Mouse (Mus musculus): ENCODE measurements around the gene Farp2.
A peak's percentile ranks its signal among the peaks of the same experiment; 100 is the strongest.
"Not testable (repeated sequence)": the region's sequence is repeated elsewhere in the genome, so short reads cannot be mapped to it uniquely, and the experiment has no call there.

The Farp2 gene

GRCm38 (mm10) chr1:93635580-93636192, 123.8 kb downstream of the Farp2 start:
- peak; percentile 98 for DNase-seq

- DNase-seq, result peak in 1 of 2 experiments; percentile 30
Observed at GRCm38 (mm10) chr1:93636211-93636897, 124.5 kb downstream of the Farp2 start.

GRCm38 (mm10) chr1:93641978-93642377, 130.1 kb downstream of the Farp2 start:
- DNase-seq, result no peak

- no peak for DNase-seq
Observed at GRCm38 (mm10) chr1:93642692-93643091, 130.8 kb downstream of the Farp2 start.

GRCm38 (mm10) chr1:93649604-93650172, 137.8 kb downstream of the Farp2 start:
- no peak for DNase-seq

GRCm38 (mm10) chr1:93654275-93654674, 142.4 kb downstream of the Farp2 start:
- DNase-seq, result no peak

GRCm38 (mm10) chr1:93654798-93655197, 142.9 kb downstream of the Farp2 start:
- DNase-seq, result no peak

GRCm38 (mm10) chr1:93656325-93657024, 144.6 kb downstream of the Farp2 start:
- no peak for DNase-seq

GRCm38 (mm10) chr1:93657025-93657360, 145.1 kb downstream of the Farp2 start:
- no peak for DNase-seq

- DNase-seq, result not testable (repeated sequence)
Observed at GRCm38 (mm10) chr1:93658559-93658958, 146.7 kb downstream of the Farp2 start, which contains the start of gene Stk25. Gene Stk25 (minus strand): TSS chr1:93658659.

- peak in 1 of 2 experiments; percentile 13 for DNase-seq
Observed at GRCm38 (mm10) chr1:93667760-93668400, 156.0 kb downstream of the Farp2 start.

GRCm38 (mm10) chr1:93668791-93669548, 157.1 kb downstream of the Farp2 start:
- DNase-seq, result peak; percentile 68 to 81

GRCm38 (mm10) chr1:93669941-93670340, 158.1 kb downstream of the Farp2 start:
- DNase-seq, result no peak

Data from cerebellum, postnatal 25 days (tissue).